Mouse (Mus musculus): ENCODE results near the gene Cldn14. TPM values are rescaled to one million over a fixed set of nuclear protein-coding genes. Genes with fewer than 3 reads are reported as not detected.

The Cldn14 gene
- polyA plus RNA-seq, 1 experiment from 2014 or later, result not detected

GRCm38 (mm10) chr16:93917712-93918678, 90.6 kb downstream of the Cldn14 start:
- no peaks in the 10 kb centered on the region for H3K27me3 ChIP-seq (ENCODE audit: control insufficient read depth, insufficient read depth, low read length)
- peak; percentile 66 for ATAC-seq (replicated peaks; ENCODE audit: extremely low read depth, insufficient read depth, low FRiP score)
- H3K4me1 ChIP-seq (ENCODE audit: control insufficient read depth, insufficient read depth, low read length), result peaks cover 3% of the 10 kb centered on the region; the same call in 1 of the 2 replicates
- H3K36me3 ChIP-seq (ENCODE audit: control insufficient read depth, insufficient read depth), result no peaks in the 10 kb centered on the region
- no peak overlapping the region for H3K4me3 ChIP-seq (ENCODE audit: low read length)
- 30% methylated on average over 22 of the region's 22 CpGs for WGBS
- H3K9me3 ChIP-seq (replicated peaks; ENCODE audit: control insufficient read depth, low read length), result no peaks in the 10 kb centered on the region
- no peak overlapping the region for H3K27ac ChIP-seq (ENCODE audit: low read length)
- peak overlapping the region; percentile 43; the same call in 1 of the 2 replicates for H3K4me2 ChIP-seq (ENCODE audit: low read depth, low read length)
- H3K9ac ChIP-seq (ENCODE audit: low read length), result no peak overlapping the region

DNA sequence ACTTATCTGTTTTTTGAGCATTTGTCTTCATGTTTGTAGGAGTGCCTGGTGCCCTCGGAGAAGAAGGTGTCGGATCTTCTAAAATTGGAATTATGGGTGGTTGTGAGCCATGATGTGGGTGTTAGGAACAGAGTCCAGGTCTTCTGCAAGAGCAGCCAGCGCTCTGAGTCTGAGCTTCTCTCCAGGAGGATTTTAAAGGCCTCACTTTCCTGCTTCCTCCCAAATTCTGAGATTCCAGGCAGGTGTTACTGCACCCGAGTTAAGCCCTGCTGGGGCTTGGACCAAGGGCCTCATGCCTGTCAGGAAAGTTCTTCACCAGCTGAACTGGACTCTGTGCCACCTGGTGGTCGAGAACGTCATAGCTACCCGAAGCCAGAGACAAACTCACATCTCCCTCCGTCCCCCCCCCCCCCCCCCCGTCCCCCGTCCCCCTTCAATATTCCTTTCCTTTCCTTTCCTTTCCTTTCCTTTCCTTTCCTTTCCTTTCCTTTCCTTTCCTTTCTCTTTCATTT, 93.2 kb downstream of the Cldn14 start:
- Histone ChIP-seq H3K27me3 (ENCODE audit: control insufficient read depth, insufficient read depth, low read length) (no peaks in the 10 kb centered on the region), H3K36me3 (ENCODE audit: control insufficient read depth, insufficient read depth) (no peaks in the 10 kb centered on the region), H3K9me3 (replicated peaks; ENCODE audit: control insufficient read depth, low read length) (no peaks in the 10 kb centered on the region), H3K4me1 (ENCODE audit: control insufficient read depth, insufficient read depth, low read length) (peaks cover 3% of the 10 kb centered on the region; the same call in 1 of the 2 replicates), H3K9ac (ENCODE audit: low read length) (no peak overlapping the region), H3K4me2 (ENCODE audit: low read depth, low read length) (no peak overlapping the region), H3K27ac (ENCODE audit: low read length) (no peak overlapping the region), H3K4me3 (ENCODE audit: low read length) (no peak overlapping the region)
- 32% methylated on average over 9 of the region's 10 CpGs for WGBS
- ATAC-seq (replicated peaks; ENCODE audit: extremely low read depth, insufficient read depth, low FRiP score), result no peak

GRCm38 (mm10) chr16:93913881-93914576, 94.6 kb downstream of the Cldn14 start:
- peaks cover 3% of the 10 kb centered on the region; the same call in 1 of the 2 replicates for H3K4me1 ChIP-seq (ENCODE audit: control insufficient read depth, insufficient read depth, low read length)
- no peak overlapping the region for H3K27ac ChIP-seq (ENCODE audit: low read length)
- no peaks in the 10 kb centered on the region for H3K27me3 ChIP-seq (ENCODE audit: control insufficient read depth, insufficient read depth, low read length)
- H3K9me3 ChIP-seq (replicated peaks; ENCODE audit: control insufficient read depth, low read length), result no peaks in the 10 kb centered on the region
- WGBS, result 64% methylated on average over 10 of the region's 10 CpGs
- no peak overlapping the region for H3K9ac ChIP-seq (ENCODE audit: low read length)
- ATAC-seq (replicated peaks; ENCODE audit: extremely low read depth, insufficient read depth, low FRiP score), result no peak
- no peak overlapping the region for H3K4me2 ChIP-seq (ENCODE audit: low read depth, low read length)
- no peaks in the 10 kb centered on the region for H3K36me3 ChIP-seq (ENCODE audit: control insufficient read depth, insufficient read depth)
- no peak overlapping the region for H3K4me3 ChIP-seq (ENCODE audit: low read length)

DNA sequence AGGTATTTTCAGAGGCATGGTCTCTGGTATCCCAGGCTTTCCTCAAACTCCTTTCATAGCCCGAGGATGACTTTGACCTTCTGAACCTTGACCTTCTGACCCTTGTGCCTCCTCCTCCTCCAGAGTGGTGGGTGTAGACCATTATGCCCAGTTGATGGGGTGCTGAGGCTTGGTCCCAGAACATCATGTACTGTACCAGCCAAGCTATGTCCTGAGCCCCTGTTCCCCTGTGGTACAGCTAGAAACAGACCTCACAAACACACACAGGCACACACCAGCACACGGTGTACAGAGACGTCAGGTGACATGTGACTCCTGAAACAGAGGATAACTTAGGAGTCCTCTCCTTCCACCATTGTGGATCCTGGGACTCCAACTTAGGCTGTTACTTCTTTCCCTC, 95.8 kb downstream of the Cldn14 start:
- H3K27me3 ChIP-seq (ENCODE audit: control insufficient read depth, insufficient read depth, low read length), result no peaks in the 10 kb centered on the region
- H3K4me3 ChIP-seq (ENCODE audit: low read length), result no peak overlapping the region
- no peaks in the 10 kb centered on the region for H3K9me3 ChIP-seq (replicated peaks; ENCODE audit: control insufficient read depth, low read length)
- H3K9ac ChIP-seq (ENCODE audit: low read length), result no peak overlapping the region
- no peak for ATAC-seq (replicated peaks; ENCODE audit: extremely low read depth, insufficient read depth, low FRiP score)
- no peaks in the 10 kb centered on the region for H3K36me3 ChIP-seq (ENCODE audit: control insufficient read depth, insufficient read depth)
- 62% methylated on average over 3 of the region's 3 CpGs for WGBS
- no peaks in the 10 kb centered on the region for H3K4me1 ChIP-seq (ENCODE audit: control insufficient read depth, insufficient read depth, low read length)
- H3K4me2 ChIP-seq (ENCODE audit: low read depth, low read length), result no peak overlapping the region
- H3K27ac ChIP-seq (ENCODE audit: low read length), result no peak overlapping the region

- no peak overlapping the region for H3K27ac ChIP-seq (ENCODE audit: low read length)
- ATAC-seq (replicated peaks; ENCODE audit: extremely low read depth, insufficient read depth, low FRiP score), result no peak
- no peak overlapping the region for H3K9ac ChIP-seq (ENCODE audit: low read length)
- WGBS, result 66% methylated on average over 5 of the region's 5 CpGs
- no peaks in the 10 kb centered on the region for H3K27me3 ChIP-seq (ENCODE audit: control insufficient read depth, insufficient read depth, low read length)
- H3K9me3 ChIP-seq (replicated peaks; ENCODE audit: control insufficient read depth, low read length), result no peaks in the 10 kb centered on the region
- no peak overlapping the region for H3K4me2 ChIP-seq (ENCODE audit: low read depth, low read length)
- H3K36me3 ChIP-seq (ENCODE audit: control insufficient read depth, insufficient read depth), result no peaks in the 10 kb centered on the region
- H3K4me1 ChIP-seq (ENCODE audit: control insufficient read depth, insufficient read depth, low read length), result no peaks in the 10 kb centered on the region
- H3K4me3 ChIP-seq (ENCODE audit: low read length), result no peak overlapping the region
These were observed 96.5 kb downstream of the Cldn14 start for GRCm38 (mm10) chr16:93912158-93912557.

GRCm38 (mm10) chr16:93910735-93911665, 97.6 kb downstream of the Cldn14 start:
- no peak for ATAC-seq (replicated peaks; ENCODE audit: extremely low read depth, insufficient read depth, low FRiP score)

DNA sequence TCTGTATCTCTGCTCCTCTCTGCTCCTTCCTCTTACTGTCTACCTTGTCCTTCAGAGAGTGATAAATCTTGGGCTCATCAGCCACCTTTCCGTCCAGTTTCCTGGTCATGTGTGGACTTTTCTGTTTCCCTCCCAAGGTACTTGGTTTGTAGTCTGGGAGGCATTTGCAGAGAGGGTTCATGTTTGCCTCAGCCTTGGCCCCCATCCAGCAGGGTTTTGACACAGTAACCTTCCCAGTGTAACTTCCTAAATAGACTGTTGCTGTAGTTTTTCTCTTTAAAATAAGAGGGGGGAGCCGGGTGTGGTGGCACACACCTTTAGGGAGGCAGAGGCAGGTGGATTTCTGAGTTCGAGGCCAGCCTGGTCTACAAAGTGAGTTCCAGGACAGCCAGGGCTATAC, 98.7 kb downstream of the Cldn14 start:
- no peak for ATAC-seq (replicated peaks; ENCODE audit: extremely low read depth, insufficient read depth, low FRiP score)
- H3K36me3 ChIP-seq (ENCODE audit: control insufficient read depth, insufficient read depth), result no peaks in the 10 kb centered on the region
- H3K27ac ChIP-seq (ENCODE audit: low read length), result no peak overlapping the region
- H3K4me2 ChIP-seq (ENCODE audit: low read depth, low read length), result no peak overlapping the region
- no peak overlapping the region for H3K4me3 ChIP-seq (ENCODE audit: low read length)
- no peaks in the 10 kb centered on the region for H3K9me3 ChIP-seq (replicated peaks; ENCODE audit: control insufficient read depth, low read length)
- no peaks in the 10 kb centered on the region for H3K27me3 ChIP-seq (ENCODE audit: control insufficient read depth, insufficient read depth, low read length)
- 83% methylated on average over 3 of the region's 3 CpGs for WGBS
- H3K9ac ChIP-seq (ENCODE audit: low read length), result no peak overlapping the region
- H3K4me1 ChIP-seq (ENCODE audit: control insufficient read depth, insufficient read depth, low read length), result no peaks in the 10 kb centered on the region

More at GRCm38 (mm10) chr16:93910735-93911665, 97.6 kb downstream of the Cldn14 start:
- no peak overlapping the region for H3K9ac ChIP-seq (ENCODE audit: low read length)
- no peak overlapping the region for H3K4me3 ChIP-seq (ENCODE audit: low read length)
- H3K27ac ChIP-seq (ENCODE audit: low read length), result no peak overlapping the region
- H3K27me3 ChIP-seq (ENCODE audit: control insufficient read depth, insufficient read depth, low read length), result no peaks in the 10 kb centered on the region
- no peak overlapping the region for H3K4me2 ChIP-seq (ENCODE audit: low read depth, low read length)
- no peaks in the 10 kb centered on the region for H3K9me3 ChIP-seq (replicated peaks; ENCODE audit: control insufficient read depth, low read length)
- no peaks in the 10 kb centered on the region for H3K36me3 ChIP-seq (ENCODE audit: control insufficient read depth, insufficient read depth)
- H3K4me1 ChIP-seq (ENCODE audit: control insufficient read depth, insufficient read depth, low read length), result no peaks in the 10 kb centered on the region
- WGBS, result 59% methylated on average over 28 of the region's 28 CpGs

DNA sequence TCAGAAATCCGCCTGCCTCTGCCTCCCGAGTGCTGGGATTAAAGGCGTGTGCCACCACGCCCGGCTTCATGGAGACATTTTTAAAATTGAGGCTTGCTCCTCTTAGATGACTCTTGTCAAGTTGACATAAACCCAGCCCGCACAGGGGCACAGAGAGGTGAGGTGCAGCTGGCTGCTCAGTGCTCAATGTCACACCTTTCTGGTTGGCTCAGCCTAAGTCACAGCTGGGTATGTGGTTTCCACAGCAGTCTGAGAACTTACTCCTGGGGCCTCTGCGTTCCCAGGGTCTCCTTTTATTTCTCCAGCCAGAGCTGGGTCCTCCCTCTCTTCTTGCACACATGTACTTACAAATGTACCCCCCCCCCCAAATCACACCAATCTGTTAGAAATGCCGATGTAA, 100.4 kb downstream of the Cldn14 start:
- Histone ChIP-seq H3K27me3 (ENCODE audit: control insufficient read depth, insufficient read depth, low read length) (no peaks in the 10 kb centered on the region), H3K27ac (ENCODE audit: low read length) (no peak overlapping the region), H3K9me3 (replicated peaks; ENCODE audit: control insufficient read depth, low read length) (no peaks in the 10 kb centered on the region), H3K9ac (ENCODE audit: low read length) (no peak overlapping the region), H3K4me2 (ENCODE audit: low read depth, low read length) (no peak overlapping the region), H3K4me3 (ENCODE audit: low read length) (no peak overlapping the region), H3K4me1 (ENCODE audit: control insufficient read depth, insufficient read depth, low read length) (no peaks in the 10 kb centered on the region), H3K36me3 (ENCODE audit: control insufficient read depth, insufficient read depth) (no peaks in the 10 kb centered on the region)
- WGBS, result 86% methylated on average over 8 of the region's 8 CpGs
- ATAC-seq (replicated peaks; ENCODE audit: extremely low read depth, insufficient read depth, low FRiP score), result peak; percentile 46; the same call in 1 of the 2 replicates

All from heart, embryonic 16.5 days (tissue).